Mouse (Mus musculus): ENCODE data around the gene Itm2c. TPM values are rescaled to one million over a fixed set of nuclear protein-coding genes. Genes with fewer than 3 reads are reported as not detected.

The Itm2c gene
- total RNA-seq, 2 experiments from 2014 or later, result 32.8 to 83.6 TPM

GRCm38 (mm10) chr1:85933226-85933625 lies 39.1 kb downstream of the Itm2c start:
- no peak for ATAC-seq (ENCODE audit: poor library complexity, severe bottlenecking)

DNA sequence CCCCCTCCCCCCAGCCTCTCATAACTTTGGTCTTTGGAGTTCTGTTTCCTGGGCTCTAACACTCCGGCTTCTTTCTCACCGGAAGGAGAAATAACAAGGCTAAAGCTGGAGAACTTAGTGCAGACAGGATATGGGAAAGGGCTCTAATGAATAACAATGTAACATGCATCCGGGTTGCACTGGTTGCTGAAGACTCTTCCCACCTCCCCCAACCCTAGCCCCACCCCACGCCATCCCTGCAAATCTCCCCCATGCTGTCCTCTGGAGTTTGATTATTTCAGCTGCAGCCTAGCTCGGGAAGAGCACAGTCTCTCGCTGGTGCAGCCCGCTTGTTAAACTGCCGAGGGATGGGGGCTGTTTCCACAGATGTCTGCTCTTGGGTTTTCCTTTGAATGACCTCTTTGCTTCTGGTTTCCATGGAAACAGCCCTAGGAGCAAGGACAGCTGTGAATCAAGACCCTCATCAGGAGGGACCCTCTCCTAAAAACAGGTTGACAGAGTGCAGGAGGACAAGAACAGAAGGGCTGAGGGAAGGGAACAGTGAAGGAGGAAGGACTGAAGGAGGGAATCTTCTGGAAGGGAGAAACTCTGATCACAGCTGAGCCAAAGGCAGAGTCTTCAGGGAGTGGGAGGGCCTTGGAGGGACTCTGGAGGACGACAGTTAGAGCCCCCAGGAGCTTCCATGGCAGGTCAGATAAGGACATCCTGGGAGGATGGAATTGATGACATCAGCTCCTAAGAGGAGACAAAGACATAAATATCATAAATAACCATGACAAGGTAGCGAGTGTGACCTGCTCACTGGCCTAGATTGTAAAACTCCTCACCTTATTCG lies 39.8 kb downstream of the Itm2c start:
- no peak for ATAC-seq (ENCODE audit: poor library complexity, severe bottlenecking)

DNA sequence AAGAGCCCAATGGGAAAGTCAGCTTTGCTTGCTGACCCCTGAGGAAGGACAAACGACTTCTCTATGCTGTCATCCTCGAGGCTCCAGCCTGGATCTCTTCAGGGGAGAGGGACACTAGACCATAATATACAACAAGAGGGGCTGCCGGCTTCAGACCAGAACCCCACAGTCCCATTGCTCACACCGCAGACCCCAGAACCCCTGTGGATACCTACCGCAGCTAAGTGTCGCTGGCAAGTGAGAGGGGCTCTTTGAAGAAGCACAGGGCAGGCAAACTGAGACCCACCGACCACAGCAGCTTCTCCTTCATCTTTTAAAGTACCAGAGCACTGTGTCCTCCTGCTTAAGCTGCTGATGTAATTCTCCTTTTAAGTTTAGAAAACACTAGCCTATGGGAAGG lies 40.5 kb downstream of the Itm2c start:
- no peak for ATAC-seq (ENCODE audit: poor library complexity, severe bottlenecking)

- ATAC-seq (ENCODE audit: poor library complexity, severe bottlenecking), result peak; percentile 64
Observed at GRCm38 (mm10) chr1:85935148-85935852, 41.2 kb downstream of the Itm2c start.

- no peak for ATAC-seq (ENCODE audit: poor library complexity, severe bottlenecking)
Observed at GRCm38 (mm10) chr1:85936265-85936664, 42.2 kb downstream of the Itm2c start.

- no peak for ATAC-seq (ENCODE audit: poor library complexity, severe bottlenecking)
Observed at GRCm38 (mm10) chr1:85937323-85937722, 43.2 kb downstream of the Itm2c start.

GRCm38 (mm10) chr1:85942318-85942717 lies 48.2 kb downstream of the Itm2c start:
- no peak for ATAC-seq (ENCODE audit: poor library complexity, severe bottlenecking)

GRCm38 (mm10) chr1:85949085-85949684 lies 55.1 kb downstream of the Itm2c start:
- no peak for ATAC-seq (ENCODE audit: poor library complexity, severe bottlenecking)

GRCm38 (mm10) chr1:85955150-85955549 lies 61.1 kb downstream of the Itm2c start:
- ATAC-seq (ENCODE audit: poor library complexity, severe bottlenecking), result no peak

- ATAC-seq (ENCODE audit: poor library complexity, severe bottlenecking), result no peak
Observed at GRCm38 (mm10) chr1:85957290-85957689, 63.2 kb downstream of the Itm2c start.

GRCm38 (mm10) chr1:85957942-85958619 lies 64.0 kb downstream of the Itm2c start:
- ATAC-seq (ENCODE audit: poor library complexity, severe bottlenecking), result no peak

Other genes starting within 250 kb of the Itm2c start
- 477 and 499 TPM in 2 replicates for gene Sp100, start 244.3 kb upstream of the Itm2c start, total RNA-seq (2015)
- 247 and 313 TPM in 2 replicates for gene Sp100, start 244.3 kb upstream of the Itm2c start, total RNA-seq (2017)
- 59.3 and 63.8 TPM in 2 replicates for gene A630001G21Rik, start 115.6 kb upstream of the Itm2c start, total RNA-seq (2015)
- 51.5 and 56.9 TPM in 2 replicates for gene A630001G21Rik, start 115.6 kb upstream of the Itm2c start, total RNA-seq (2017)
- 64.3 and 74.3 TPM in 2 replicates for gene Cab39, start 100.8 kb upstream of the Itm2c start, total RNA-seq (2015)
- gene Cab39, start 100.8 kb upstream of the Itm2c start, total RNA-seq (2017), result 112 and 115 TPM in 2 replicates
- gene 4933407L21Rik, start 34.2 kb downstream of the Itm2c start, total RNA-seq (2015), result not detected in 2 replicates
- 0.22 TPM in 1 of 2 replicates, not detected in the other for gene 4933407L21Rik, start 34.2 kb downstream of the Itm2c start, total RNA-seq (2017)
- 0.07 TPM in 2 replicates for gene Gpr55, start 66.7 kb downstream of the Itm2c start, total RNA-seq (2015)
- gene Gpr55, start 66.7 kb downstream of the Itm2c start, total RNA-seq (2017), result 0.33 and 0.53 TPM in 2 replicates
- gene Spata3, start 122.5 kb downstream of the Itm2c start, total RNA-seq (2015), result not detected in 2 replicates
- not detected in 2 replicates for gene Spata3, start 122.5 kb downstream of the Itm2c start, total RNA-seq (2017)
- gene 2810459M11Rik, start 151.6 kb downstream of the Itm2c start, total RNA-seq (2015), result not detected in 2 replicates
- gene 2810459M11Rik, start 151.6 kb downstream of the Itm2c start, total RNA-seq (2017), result not detected in 2 replicates
- 58.4 and 59.6 TPM in 2 replicates for gene Psmd1, start 170.1 kb downstream of the Itm2c start, total RNA-seq (2015)
- 89.5 and 91.9 TPM in 2 replicates for gene Psmd1, start 170.1 kb downstream of the Itm2c start, total RNA-seq (2017)
- gene Htr2b, start 217.7 kb downstream of the Itm2c start, total RNA-seq (2015), result not detected in 2 replicates
- not detected in 2 replicates for gene Htr2b, start 217.7 kb downstream of the Itm2c start, total RNA-seq (2017)
- 1.2 TPM in 1 of 2 replicates, not detected in the other for gene Gm21972, start 239.4 kb downstream of the Itm2c start, total RNA-seq (2015)
- 0.84 and 4.3 TPM in 2 replicates for gene Gm21972, start 239.4 kb downstream of the Itm2c start, total RNA-seq (2017)